Mouse (Mus musculus) v-Abl transformed pro-B cells (cell line): Measurements from ENCODE around the gene Adamtsl4.

Source experiments
- in situ Hi-C, 2 experiments: fragments of 400-800 bp; cut with MboI; formaldehyde crosslinking; loops; one replicate each; pipeline ENCODE4 v1.15.1; 2025; ENCODE audit not compliant: unreplicated experiment in 2 of 2

Adamtsl4 gene

GRCm38 (mm10) chr3:95680673-95681072 is 7.0 kb downstream of the Adamtsl4 start:
- in situ Hi-C loops: loop anchor here in 1 of 2 experiments (5.0 kb wide), 1 partner anchor 43 kb away; no protein-coding TSS in a partner anchor

GRCm38 (mm10) chr3:95679551-95679950 is 8.2 kb downstream of the Adamtsl4 start:
- in situ Hi-C loops: loop anchor here (5.0 kb wide), 3 partner anchors 47 to 157 kb away; no protein-coding TSS in a partner anchor

GRCm38 (mm10) chr3:95677420-95678090 is 10.2 kb downstream of the Adamtsl4 start:
- in situ Hi-C loops: loop anchor here (5.0 kb wide), 3 partner anchors 45 to 155 kb away; no protein-coding TSS in a partner anchor

- in situ Hi-C loops: loop anchor here (5.0 kb wide), 3 partner anchors 45 to 155 kb away; no protein-coding TSS in a partner anchor
Observed at GRCm38 (mm10) chr3:95676745-95677419, 10.8 kb downstream of the Adamtsl4 start.

GRCm38 (mm10) chr3:95675301-95676092 is 12.2 kb downstream of the Adamtsl4 start:
- in situ Hi-C loops: loop anchor here (5.0 kb wide), 3 partner anchors 43 to 153 kb away; no protein-coding TSS in a partner anchor

- in situ Hi-C loops: loop anchor here (5.0 to 25.0 kb wide), 4 partner anchors 43 to 587 kb away; partner anchors contain the start of genes Hist2h2bb (in 1 of the 2), Hist2h3b (in 1 of the 2) and Hist2h4 (in 1 of the 2)
Observed at GRCm38 (mm10) chr3:95674812-95675211, 12.9 kb downstream of the Adamtsl4 start.

- in situ Hi-C loops: loop anchor here in 1 of 2 experiments (25.0 kb wide), 1 partner anchor 588 kb away; the partner anchor contains the start of genes Hist2h2bb, Hist2h3b and Hist2h4
Observed at GRCm38 (mm10) chr3:95674236-95674635, 13.5 kb downstream of the Adamtsl4 start.

- in situ Hi-C loops: loop anchor here in 1 of 2 experiments (25.0 kb wide), 1 partner anchor 589 kb away; the partner anchor contains the start of genes Hist2h2bb, Hist2h3b and Hist2h4
Observed at GRCm38 (mm10) chr3:95673707-95674211, 14.0 kb downstream of the Adamtsl4 start.

- in situ Hi-C loops: loop anchor here in 1 of 2 experiments (25.0 kb wide), 1 partner anchor 589 kb away; the partner anchor contains the start of genes Hist2h2bb, Hist2h3b and Hist2h4
Observed at GRCm38 (mm10) chr3:95672861-95673706, 14.6 kb downstream of the Adamtsl4 start.

- in situ Hi-C loops: loop anchor here in 1 of 2 experiments (25.0 kb wide), 1 partner anchor 590 kb away; the partner anchor contains the start of genes Hist2h2bb, Hist2h3b and Hist2h4
Observed at GRCm38 (mm10) chr3:95672461-95672860, 15.3 kb downstream of the Adamtsl4 start.

GRCm38 (mm10) chr3:95671201-95671600 is 16.5 kb downstream of the Adamtsl4 start:
- in situ Hi-C loops: loop anchor here in 1 of 2 experiments (25.0 kb wide), 1 partner anchor 591 kb away; the partner anchor contains the start of genes Hist2h2bb, Hist2h3b and Hist2h4

GRCm38 (mm10) chr3:95670419-95670818 is 17.3 kb downstream of the Adamtsl4 start:
- in situ Hi-C loops: loop anchor here in 1 of 2 experiments (25.0 kb wide), 1 partner anchor 592 kb away; the partner anchor contains the start of genes Hist2h2bb, Hist2h3b and Hist2h4

- in situ Hi-C loops: loop anchor here in 1 of 2 experiments (25.0 kb wide), 1 partner anchor 593 kb away; the partner anchor contains the start of genes Hist2h2bb, Hist2h3b and Hist2h4
Observed at GRCm38 (mm10) chr3:95669309-95669665, 18.4 kb downstream of the Adamtsl4 start.

GRCm38 (mm10) chr3:95668589-95669308 is 19.0 kb downstream of the Adamtsl4 start:
- in situ Hi-C loops: loop anchor here in 1 of 2 experiments (25.0 kb wide), 1 partner anchor 594 kb away; the partner anchor contains the start of genes Hist2h2bb, Hist2h3b and Hist2h4

- in situ Hi-C loops: loop anchor here in 1 of 2 experiments (25.0 kb wide), 1 partner anchor 594 kb away; the partner anchor contains the start of genes Hist2h2bb, Hist2h3b and Hist2h4
Observed at GRCm38 (mm10) chr3:95668026-95668425, 19.7 kb downstream of the Adamtsl4 start.

GRCm38 (mm10) chr3:95667521-95667920 is 20.2 kb downstream of the Adamtsl4 start:
- in situ Hi-C loops: loop anchor here in 1 of 2 experiments (25.0 kb wide), 1 partner anchor 595 kb away; the partner anchor contains the start of genes Hist2h2bb, Hist2h3b and Hist2h4

- in situ Hi-C loops: loop anchor here in 1 of 2 experiments (25.0 kb wide), 1 partner anchor 596 kb away; the partner anchor contains the start of genes Hist2h2bb, Hist2h3b and Hist2h4
Observed at GRCm38 (mm10) chr3:95666124-95666844, 21.4 kb downstream of the Adamtsl4 start.
